In genomic region chr11:64078956-64079726, GRCm38 (mm10) we compare ENCODE assay signal across 8 mouse cellular contexts. TPM values are rescaled to one million over a fixed set of nuclear protein-coding genes. Genes with fewer than 3 reads are reported as not detected.
DNase-seq lines count a peak whose midpoint lies in the region; ATAC-seq and TF ChIP-seq lines count a peak whose summit lies in the region.

Cox10 (minus strand) TSS chr11:64079468.

- peak within 1 kb of the TSS; percentile 93 for H3K27ac ChIP-seq in embryonic facial prominence, embryonic 14.5 days (replicated peaks; ENCODE audit: low read depth, low read length)
- peak within 1 kb of the TSS; percentile 90 for H3K27ac ChIP-seq in limb, embryonic 14.5 days (replicated peaks; ENCODE audit: low read depth, low read length)
- H3K27ac ChIP-seq in midbrain, postnatal 0 days (ENCODE audit: low read depth, low read length), result peak within 1 kb of the TSS; percentile 82

- peaks cover 18% of the 10 kb centered on the region for H3K4me1 ChIP-seq in embryonic facial prominence, embryonic 14.5 days (ENCODE audit: control insufficient read depth, insufficient read depth, low read length)
- peaks cover 12% of the 10 kb centered on the region for H3K4me1 ChIP-seq in limb, embryonic 14.5 days (ENCODE audit: control insufficient read depth, insufficient read depth, low read length)
- peaks cover 10% of the 10 kb centered on the region; the same call in 1 of the 2 replicates for H3K4me1 ChIP-seq in midbrain, postnatal 0 days (ENCODE audit: insufficient read depth, low read length)

- H3K9me3 ChIP-seq in embryonic facial prominence, embryonic 14.5 days (ENCODE audit: control insufficient read depth, low read length), result no peaks in the 10 kb centered on the region
- H3K9me3 ChIP-seq in limb, embryonic 14.5 days (ENCODE audit: control insufficient read depth, low read length), result no peaks in the 10 kb centered on the region
- H3K9me3 ChIP-seq in midbrain, postnatal 0 days (ENCODE audit: low read length), result no peaks in the 10 kb centered on the region

- peaks cover 3% of the 10 kb centered on the region; the same call in 1 of the 2 replicates for H3K36me3 ChIP-seq in embryonic facial prominence, embryonic 14.5 days (ENCODE audit: control insufficient read depth, insufficient read depth, low read length)
- H3K36me3 ChIP-seq in limb, embryonic 14.5 days (ENCODE audit: control insufficient read depth, insufficient read depth, low read length), result peaks cover 7% of the 10 kb centered on the region
- H3K36me3 ChIP-seq in midbrain, postnatal 0 days (ENCODE audit: insufficient read depth, low read length), result no peaks in the 10 kb centered on the region

- WGBS in embryonic facial prominence, embryonic 14.5 days, result under 1% methylated on average over 37 of the region's 45 CpGs
- WGBS in limb, embryonic 14.5 days, result 0% methylated on average over 40 of the region's 45 CpGs
- WGBS in midbrain, postnatal 0 days, result under 1% methylated on average over 45 of the region's 45 CpGs

- DNase-seq in 3T3-L1 (ENCODE audit: low read depth, low spot score), result peak; percentile 91
- DNase-seq in adrenal gland, postnatal 4 days (ENCODE audit: low spot score in 2 of 2), result peak; percentile 64 to 71
- DNase-seq in embryonic facial prominence, embryonic 14.5 days (ENCODE audit: low spot score), result peak; percentile 95
- DNase-seq in heart, adult 8-10 months (ENCODE audit: low spot score), result peak; percentile 91
- DNase-seq in kidney, adult 9 months, result peak; percentile 91
- DNase-seq in limb, embryonic 14.5 days (ENCODE audit: low spot score), result peak; percentile 92
- DNase-seq in midbrain, postnatal 0 days (ENCODE audit: low spot score), result peak; percentile 92
- DNase-seq in spleen, postnatal 14 days (ENCODE audit: low spot score in 2 of 2), result peak; percentile 69 to 83

- H3K27me3 ChIP-seq in embryonic facial prominence, embryonic 14.5 days (replicated peaks; ENCODE audit: control insufficient read depth, insufficient read depth, low read length), result no peaks in the 10 kb centered on the region
- H3K27me3 ChIP-seq in limb, embryonic 14.5 days (ENCODE audit: control insufficient read depth, insufficient read depth, low read length), result no peaks in the 10 kb centered on the region
- H3K27me3 ChIP-seq in midbrain, postnatal 0 days (ENCODE audit: insufficient read depth, low read length), result no peaks in the 10 kb centered on the region

- peak within 1 kb of the TSS; percentile 81 for H3K4me3 ChIP-seq in embryonic facial prominence, embryonic 14.5 days (ENCODE audit: low read depth, low read length)
- H3K4me3 ChIP-seq in limb, embryonic 14.5 days (replicated peaks; ENCODE audit: low read length), result peak within 1 kb of the TSS; percentile 69
- H3K4me3 ChIP-seq in midbrain, postnatal 0 days (ENCODE audit: low read depth, low read length), result peak within 1 kb of the TSS; percentile 86

- peak within 1 kb of the TSS; percentile 78 for H3K4me2 ChIP-seq in embryonic facial prominence, embryonic 14.5 days (ENCODE audit: low read depth, low read length)
- peak within 1 kb of the TSS; percentile 61 for H3K4me2 ChIP-seq in limb, embryonic 14.5 days (replicated peaks; ENCODE audit: low read depth, low read length, severe bottlenecking)
- H3K4me2 ChIP-seq in midbrain, postnatal 0 days (ENCODE audit: low read depth, low read length, poor library complexity, severe bottlenecking), result peak within 1 kb of the TSS; percentile 63

- H3K9ac ChIP-seq in embryonic facial prominence, embryonic 14.5 days (ENCODE audit: low read depth, low read length), result peak within 1 kb of the TSS; percentile 86
- peak within 1 kb of the TSS; percentile 88 for H3K9ac ChIP-seq in limb, embryonic 14.5 days (ENCODE audit: low read depth, low read length, severe bottlenecking)
- H3K9ac ChIP-seq in midbrain, postnatal 0 days (replicated peaks; ENCODE audit: low read length, poor library complexity, severe bottlenecking), result peak within 1 kb of the TSS; percentile 81

- TF ChIP-seq POLR2A in limb, embryonic 14.5 days (IDR thresholded peaks at IDR 0.05; ENCODE audit: borderline replicate concordance, extremely low read depth, insufficient read depth, insufficient read length), result peak; percentile 79; the same call in 1 of the 2 replicates

- no peak for TF ChIP-seq CTCF in midbrain, postnatal 0 days (IDR thresholded peaks at IDR 0.05)

- peak; percentile 96 for ATAC-seq in embryonic facial prominence, embryonic 14.5 days (ENCODE audit: low read depth)
- ATAC-seq in limb, embryonic 14.5 days (ENCODE audit: low FRiP score, low read depth), result peak; percentile 93
- ATAC-seq in midbrain, postnatal 0 days (ENCODE audit: low FRiP score), result peak; percentile 87

RNA-seq across cellular contexts. Expression of gene Cox10, which starts in this region (rescaled TPM):
- 10 to 100 TPM; 26.8 to 27.2 TPM for total RNA-seq in adrenal gland, postnatal 4 days (2021)
- polyA plus RNA-seq in embryonic facial prominence, embryonic 14.5 days (2014; fragmentation: Nextera tagmentation; extraction: Ambion mirVana), result 24.0 and 24.7 TPM in 2 replicates
- total RNA-seq in heart, adult 8-10 months (2022), result 10 to 100 TPM; 60.5 to 68.8 (median 65.5) TPM
- 13.3 and 14.4 TPM in 2 replicates for polyA plus RNA-seq in limb, embryonic 14.5 days (2012; rRNA removed)
- polyA plus RNA-seq in limb, embryonic 14.5 days (2014; fragmentation: Nextera tagmentation; extraction: Ambion mirVana), result 20.6 and 25.5 TPM in 2 replicates
- total RNA-seq in midbrain, postnatal 0 days (2014; rRNA removed), result 21.5 and 24.2 TPM in 2 replicates
- polyA plus RNA-seq in midbrain, postnatal 0 days (2015; fragmentation: Nextera tagmentation; extraction: Ambion mirVana), result 34.5 and 36.4 TPM in 2 replicates

Comparison
In these comparisons a context has a peak if more than half of its experiments do, and no peak if none do; other contexts are left out.
1. Peak in every context shown above with its lines: DNase-seq, ATAC-seq, H3K4me3 ChIP-seq and H3K27ac ChIP-seq.